Mouse (Mus musculus) liver, adult 2 months (tissue): ENCODE data around the gene Alox5.

Experiments
- CTCF ChIP-seq: fragments of 200-500 bp; IDR thresholded peaks from 2 replicates; pipeline ENCODE4 v1.5.1; 2011; ENCODE audit warnings: low read depth, low read length, control low read depth
- POLR2A ChIP-seq: fragments of 200-500 bp; IDR thresholded peaks from 2 replicates; pipeline ENCODE4 v1.6.1; 2011; ENCODE audit warnings: low read length, control low read depth; ENCODE audit not compliant: insufficient read depth; ENCODE audit errors: extremely low read depth

DNA sequence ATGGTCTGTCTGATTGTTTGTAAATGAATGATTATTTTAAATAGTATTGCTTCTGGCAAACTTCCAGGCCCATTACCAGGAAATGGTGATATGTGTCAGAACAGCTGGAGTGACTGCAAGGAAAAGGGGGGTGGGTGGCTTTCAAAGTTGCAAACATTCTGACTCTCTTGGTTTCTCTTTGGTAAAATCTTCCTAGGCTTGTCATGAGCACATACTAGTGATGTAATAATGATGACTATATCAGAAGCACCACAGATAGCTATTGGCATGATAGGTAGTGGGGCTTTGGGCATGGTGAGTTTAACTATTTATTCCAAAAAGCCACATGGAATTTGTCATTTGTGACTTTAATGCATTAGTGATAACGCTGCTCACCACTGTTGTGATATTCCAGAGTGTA is 86.8 kb downstream of the Alox5 start:
- TF ChIP-seq CTCF = no peak
- no peak for TF ChIP-seq POLR2A
